Mouse (Mus musculus) heart, embryonic 14.5 days (tissue): ENCODE measurements around the gene Iqcn. TPM values are rescaled to one million over a fixed set of nuclear protein-coding genes. Genes with fewer than 3 reads are reported as not detected.
A peak's percentile ranks its signal among the peaks of the same experiment; 100 is the strongest.

Experiments
- ATAC-seq: fragments of 200-750 bp; cut with Nextera tagmentation; 2 replicates; pipeline ENCODE4 v1.8.0; 2017; ENCODE audit warnings: low read depth, moderate TSS enrichment; ENCODE audit not compliant: insufficient number of reproducible peaks, insufficient read depth, low FRiP score
- H3K27ac ChIP-seq, 2 experiments: fragments of 200-500 bp in 1 of 2; fragments of 300-500 bp in 1 of 2; sonication (generic) in 1 of 2; replicated peaks in 1 of 2; 2 replicates each; pipeline ENCODE4 v1.5.1; 2012 to 2014; ENCODE audit warnings: low read depth in 2 of 2, low read length in 2 of 2, control low read depth in 1 of 2, mild to moderate bottlenecking in 1 of 2, mixed read lengths in 1 of 2; ENCODE audit not compliant: control insufficient read depth in 1 of 2, insufficient read depth in 1 of 2
- H3K27me3 ChIP-seq: fragments of 300-500 bp; sonication (generic); 2 replicates; pipeline ENCODE4 v1.6.1; 2014; ENCODE audit warnings: mild to moderate bottlenecking, low read length, control low read depth; ENCODE audit not compliant: control insufficient read depth, insufficient read depth
- H3K36me3 ChIP-seq: fragments of 300-500 bp; sonication (generic); 2 replicates; pipeline ENCODE4 v1.6.1; 2014; ENCODE audit warnings: mild to moderate bottlenecking, control low read depth, low read length, mixed read lengths; ENCODE audit not compliant: control insufficient read depth, insufficient read depth
- H3K4me1 ChIP-seq, 2 experiments: fragments of 200-500 bp in 1 of 2; fragments of 300-500 bp in 1 of 2; sonication (generic) in 1 of 2; 2 replicates each; pipeline ENCODE4 v1.6.1; 2012 to 2014; ENCODE audit warnings: low read length in 2 of 2, control low read depth in 1 of 2, mixed read lengths in 1 of 2; ENCODE audit not compliant: control insufficient read depth in 2 of 2, insufficient read depth in 2 of 2
- H3K4me2 ChIP-seq: fragments of 300-500 bp; sonication (generic); 2 replicates; pipeline ENCODE4 v1.6.1; 2014; ENCODE audit warnings: mild to moderate bottlenecking, low read length
- H3K4me3 ChIP-seq, 2 experiments: fragments of 200-500 bp in 1 of 2; fragments of 300-500 bp in 1 of 2; sonication (generic) in 1 of 2; 2 replicates each; pipeline ENCODE4 v1.5.1; 2012 to 2014; ENCODE audit warnings: low read length in 2 of 2, mild to moderate bottlenecking in 2 of 2, control low read depth in 1 of 2, low read depth in 1 of 2, moderate library complexity in 1 of 2; ENCODE audit not compliant: control insufficient read depth in 1 of 2, insufficient read depth in 1 of 2
- H3K9ac ChIP-seq: fragments of 300-500 bp; sonication (generic); 2 replicates; pipeline ENCODE4 v1.6.1; 2014; ENCODE audit warnings: mild to moderate bottlenecking, low read length
- H3K9me3 ChIP-seq: fragments of 300-500 bp; sonication (generic); 2 replicates; pipeline ENCODE4 v1.6.1; 2016; ENCODE audit warnings: low read length, control low read depth; ENCODE audit not compliant: control insufficient read depth
- WGBS: fragments of 180-500 bp; shearing (Covaris S2); extraction: QIAGEN DNeasy Blood & Tissue Kit; methylation state at CpG from one replicate; pipeline ENCODE4 v1.1.7; 2014; 5-methylcytosine and 5-hydroxymethylcytosine counted together
- polyA plus RNA-seq: library from polyadenylated mRNA; unstranded; fragments of >200 nt; fragmentation: Nextera tagmentation; extraction: Ambion mirVana; gene quantifications from 2 replicates; pipeline ENCODE4 v1.2.1, GENCODE M21; 2014

The Iqcn gene
- polyA plus RNA-seq, 1 experiment from 2014 or later = not detected

DNA sequence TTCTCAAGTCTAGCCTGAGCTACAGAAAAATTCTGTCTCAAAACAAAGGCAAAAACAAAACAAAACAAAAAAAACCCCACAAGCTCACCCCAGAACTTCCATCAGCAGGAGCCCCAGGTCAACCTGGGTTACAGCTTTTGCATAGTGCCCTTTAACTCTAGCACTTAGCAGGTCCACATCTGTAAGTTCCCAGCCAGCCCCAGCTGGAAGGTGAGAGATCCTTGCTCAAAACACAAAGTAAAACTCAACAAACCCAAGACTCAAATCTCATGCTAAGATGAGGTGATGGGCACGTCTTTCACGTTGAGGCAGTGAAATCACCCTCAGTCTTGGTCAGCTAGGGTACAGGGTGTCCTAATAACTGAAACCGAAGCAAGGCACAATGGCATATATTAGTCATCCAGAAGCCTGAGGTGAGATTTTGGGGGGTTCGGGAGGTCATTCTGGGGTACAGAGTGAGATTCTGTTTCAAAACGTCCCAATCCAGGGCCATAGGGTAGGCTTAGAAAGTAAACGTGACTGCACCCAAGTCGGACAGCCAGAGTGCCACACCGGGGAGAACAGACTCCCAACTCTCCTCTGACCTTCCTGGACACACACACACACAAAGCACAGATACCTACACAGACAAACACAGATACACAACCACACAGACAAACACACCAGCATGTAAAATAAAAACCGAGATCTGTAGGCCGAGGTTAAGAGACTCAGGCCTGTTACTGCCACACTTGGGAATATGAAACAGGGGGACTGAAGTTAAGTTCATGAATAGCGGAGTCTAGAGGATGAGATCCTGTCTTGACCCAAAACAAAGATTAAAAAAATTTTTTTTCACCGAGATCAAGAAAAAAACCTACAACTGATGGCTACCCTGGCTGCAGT lies 5.6 kb upstream of the Iqcn start:
- ATAC-seq = no peak
- peaks cover 15% of the 10 kb centered on the region for H3K36me3 ChIP-seq
- peak overlapping the region; percentile 85 for H3K4me2 ChIP-seq
- no peaks in the 10 kb centered on the region for H3K27me3 ChIP-seq
- peak overlapping the region; percentile 75 to 77 for H3K4me3 ChIP-seq
- peak overlapping the region; percentile 99 to 100 for H3K27ac ChIP-seq
- peak overlapping the region; percentile 76 for H3K9ac ChIP-seq
- H3K4me1 ChIP-seq = peaks cover 34 to 51% of the 10 kb centered on the region in 2 experiments
- H3K9me3 ChIP-seq = no peaks in the 10 kb centered on the region
- WGBS = 65% methylated on average over 12 of the region's 12 CpGs

DNA sequence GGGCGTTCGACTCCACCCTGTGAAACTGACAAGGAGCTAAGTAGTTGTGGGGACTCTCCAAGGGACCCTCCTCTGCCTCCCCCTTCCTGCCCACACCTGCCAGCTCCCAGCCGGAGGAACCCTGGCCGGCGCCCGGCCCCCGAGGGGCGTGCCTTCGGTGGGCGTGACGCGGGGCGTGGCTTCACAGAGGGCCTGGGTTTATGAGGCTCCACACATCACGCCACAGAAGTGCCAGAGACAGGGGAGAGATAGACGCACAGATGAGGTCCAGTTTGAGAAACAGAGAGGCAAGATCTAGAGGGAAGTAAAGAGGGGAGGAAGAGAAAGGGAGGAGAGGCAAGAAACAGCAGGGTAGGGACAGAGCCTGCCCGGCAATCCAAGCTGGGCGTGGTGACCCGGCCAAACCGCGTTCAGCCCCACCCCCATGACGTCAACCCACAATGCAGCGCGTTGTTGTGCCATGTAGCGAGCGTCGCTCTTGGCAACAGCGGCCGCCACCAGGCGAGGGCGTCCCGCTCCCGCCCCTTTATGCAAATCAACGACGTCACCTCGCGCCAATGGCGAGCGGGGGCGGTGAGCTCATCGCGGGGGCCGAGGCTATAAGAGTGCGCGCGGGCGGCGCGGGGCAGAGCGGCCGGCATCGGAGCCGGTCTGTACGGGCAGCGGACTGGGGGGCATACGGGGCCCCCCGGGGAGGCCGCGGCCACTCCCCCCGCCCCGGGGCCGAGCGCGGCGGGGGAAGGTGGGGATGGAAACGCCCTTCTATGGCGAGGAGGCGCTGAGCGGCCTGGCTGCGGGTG lies 4.7 kb upstream of the Iqcn start, which contains the start of gene Jund:
Jund (plus strand) TSS at position 640 of the 800 bp plus-strand sequence.
- H3K27me3 ChIP-seq = no peaks in the 10 kb centered on the region
- peak within 1 kb of the TSS; percentile 99 to 100 for H3K27ac ChIP-seq
- peak within 1 kb of the TSS; percentile 85 for H3K4me2 ChIP-seq
- WGBS = under 1% methylated on average over 59 of the region's 69 CpGs
- H3K9me3 ChIP-seq = no peaks in the 10 kb centered on the region
- H3K36me3 ChIP-seq = peaks cover 24% of the 10 kb centered on the region
- H3K9ac ChIP-seq = peak within 1 kb of the TSS; percentile 98
- peaks cover 34 to 53% of the 10 kb centered on the region in 2 experiments for H3K4me1 ChIP-seq
- peak within 1 kb of the TSS; percentile 77 to 79 for H3K4me3 ChIP-seq
- ATAC-seq = peak; percentile 87

DNA sequence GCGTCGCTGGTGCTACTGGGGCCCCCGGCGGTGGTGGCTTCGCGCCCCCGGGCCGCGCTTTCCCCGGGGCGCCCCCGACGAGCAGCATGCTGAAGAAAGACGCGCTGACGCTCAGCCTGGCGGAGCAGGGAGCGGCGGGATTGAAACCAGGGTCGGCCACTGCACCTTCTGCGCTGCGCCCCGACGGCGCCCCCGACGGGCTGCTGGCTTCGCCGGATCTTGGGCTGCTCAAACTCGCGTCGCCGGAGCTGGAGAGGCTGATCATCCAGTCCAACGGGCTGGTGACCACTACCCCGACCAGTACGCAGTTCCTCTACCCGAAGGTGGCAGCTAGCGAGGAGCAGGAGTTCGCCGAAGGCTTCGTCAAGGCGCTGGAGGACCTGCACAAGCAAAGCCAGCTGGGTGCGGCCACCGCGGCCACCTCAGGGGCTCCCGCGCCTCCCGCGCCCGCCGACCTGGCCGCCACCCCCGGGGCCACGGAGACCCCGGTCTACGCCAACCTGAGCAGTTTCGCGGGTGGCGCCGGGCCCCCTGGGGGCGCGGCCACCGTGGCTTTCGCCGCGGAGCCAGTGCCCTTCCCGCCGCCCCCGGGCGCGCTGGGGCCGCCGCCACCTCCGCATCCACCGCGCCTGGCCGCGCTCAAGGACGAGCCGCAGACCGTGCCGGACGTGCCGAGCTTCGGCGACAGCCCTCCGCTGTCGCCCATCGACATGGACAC lies 4.0 kb upstream of the Iqcn start:
- Histone ChIP-seq H3K36me3 (peaks cover 24% of the 10 kb centered on the region), H3K9ac (peak overlapping the region; percentile 98), H3K9me3 (no peaks in the 10 kb centered on the region), H3K27ac (peak overlapping the region; percentile 97 to 100), H3K4me2 (peak overlapping the region; percentile 85), H3K27me3 (no peaks in the 10 kb centered on the region), H3K4me3 (peak overlapping the region; percentile 77 to 79), H3K4me1 (peaks cover 34 to 52% of the 10 kb centered on the region in 2 experiments)
- ATAC-seq = no peak; the same call in 1 of the 2 replicates
- 1% methylated on average over 86 of the region's 89 CpGs for WGBS

DNA sequence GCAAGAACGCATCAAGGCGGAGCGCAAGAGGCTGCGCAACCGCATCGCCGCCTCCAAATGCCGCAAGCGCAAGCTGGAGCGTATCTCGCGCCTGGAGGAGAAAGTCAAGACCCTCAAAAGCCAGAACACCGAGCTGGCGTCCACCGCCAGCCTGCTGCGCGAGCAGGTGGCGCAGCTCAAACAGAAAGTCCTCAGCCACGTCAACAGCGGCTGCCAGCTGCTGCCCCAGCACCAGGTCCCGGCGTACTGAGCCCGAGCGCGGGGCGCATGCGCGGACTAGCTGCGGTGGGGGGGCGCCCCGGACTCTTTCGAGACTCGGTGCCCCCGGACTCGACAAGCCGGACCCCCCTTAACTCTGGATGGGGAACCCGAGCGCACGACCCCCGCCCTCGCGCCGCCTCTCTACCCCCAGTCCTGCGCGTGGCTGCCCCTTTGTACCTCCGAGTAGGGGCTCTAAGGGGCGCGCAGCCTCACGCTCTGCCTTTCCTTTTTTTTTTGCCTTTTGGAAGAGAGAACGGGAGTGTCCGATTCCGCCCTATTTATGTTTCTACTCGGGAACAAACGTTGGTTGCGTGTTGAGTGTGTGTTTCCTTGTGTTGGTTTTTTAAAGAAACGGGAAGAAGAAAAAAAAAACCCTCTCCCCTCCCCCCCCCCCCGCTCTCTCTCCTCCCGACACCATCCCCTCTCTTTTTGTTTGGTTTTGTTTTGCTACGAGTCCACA lies 3.3 kb upstream of the Iqcn start:
- H3K27ac ChIP-seq = peak overlapping the region; percentile 97 to 100
- peaks cover 34 to 51% of the 10 kb centered on the region in 2 experiments for H3K4me1 ChIP-seq
- H3K9ac ChIP-seq = peak overlapping the region; percentile 98
- no peaks in the 10 kb centered on the region for H3K27me3 ChIP-seq
- peaks cover 24% of the 10 kb centered on the region for H3K36me3 ChIP-seq
- ATAC-seq = no peak
- peak overlapping the region; percentile 77 to 79 for H3K4me3 ChIP-seq
- H3K9me3 ChIP-seq = no peaks in the 10 kb centered on the region
- WGBS = under 1% methylated on average over 58 of the region's 59 CpGs
- H3K4me2 ChIP-seq = peak overlapping the region; percentile 85

DNA sequence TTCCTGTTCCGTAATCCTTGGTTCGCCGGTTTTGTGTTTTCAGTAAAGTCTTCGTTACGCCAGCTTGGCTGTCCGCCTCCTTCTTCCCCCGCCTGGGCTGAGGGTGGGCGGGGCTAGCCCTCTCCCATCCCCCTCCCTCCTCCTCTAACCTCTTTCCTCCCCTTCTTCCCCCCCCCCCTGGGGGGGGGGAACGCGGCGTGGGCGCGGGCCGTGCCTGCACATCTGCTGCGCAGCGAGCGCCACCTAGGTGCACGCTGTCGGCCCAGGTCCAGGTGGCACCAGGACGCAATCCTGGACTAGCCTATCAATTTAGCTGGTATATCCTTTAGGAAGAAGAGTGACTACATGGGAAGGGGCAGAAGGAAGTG lies 2.7 kb upstream of the Iqcn start:
- H3K4me3 ChIP-seq = peak overlapping the region; percentile 77 to 79
- ATAC-seq = peak; percentile 4; the same call in 1 of the 2 replicates
- peak overlapping the region; percentile 98 for H3K9ac ChIP-seq
- peak overlapping the region; percentile 97 to 100 for H3K27ac ChIP-seq
- H3K4me1 ChIP-seq = peaks cover 30 to 45% of the 10 kb centered on the region in 2 experiments
- H3K36me3 ChIP-seq = peaks cover 24% of the 10 kb centered on the region
- peak overlapping the region; percentile 85 for H3K4me2 ChIP-seq
- 1% methylated on average over 16 of the region's 20 CpGs for WGBS
- no peaks in the 10 kb centered on the region for H3K9me3 ChIP-seq
- H3K27me3 ChIP-seq = no peaks in the 10 kb centered on the region

DNA sequence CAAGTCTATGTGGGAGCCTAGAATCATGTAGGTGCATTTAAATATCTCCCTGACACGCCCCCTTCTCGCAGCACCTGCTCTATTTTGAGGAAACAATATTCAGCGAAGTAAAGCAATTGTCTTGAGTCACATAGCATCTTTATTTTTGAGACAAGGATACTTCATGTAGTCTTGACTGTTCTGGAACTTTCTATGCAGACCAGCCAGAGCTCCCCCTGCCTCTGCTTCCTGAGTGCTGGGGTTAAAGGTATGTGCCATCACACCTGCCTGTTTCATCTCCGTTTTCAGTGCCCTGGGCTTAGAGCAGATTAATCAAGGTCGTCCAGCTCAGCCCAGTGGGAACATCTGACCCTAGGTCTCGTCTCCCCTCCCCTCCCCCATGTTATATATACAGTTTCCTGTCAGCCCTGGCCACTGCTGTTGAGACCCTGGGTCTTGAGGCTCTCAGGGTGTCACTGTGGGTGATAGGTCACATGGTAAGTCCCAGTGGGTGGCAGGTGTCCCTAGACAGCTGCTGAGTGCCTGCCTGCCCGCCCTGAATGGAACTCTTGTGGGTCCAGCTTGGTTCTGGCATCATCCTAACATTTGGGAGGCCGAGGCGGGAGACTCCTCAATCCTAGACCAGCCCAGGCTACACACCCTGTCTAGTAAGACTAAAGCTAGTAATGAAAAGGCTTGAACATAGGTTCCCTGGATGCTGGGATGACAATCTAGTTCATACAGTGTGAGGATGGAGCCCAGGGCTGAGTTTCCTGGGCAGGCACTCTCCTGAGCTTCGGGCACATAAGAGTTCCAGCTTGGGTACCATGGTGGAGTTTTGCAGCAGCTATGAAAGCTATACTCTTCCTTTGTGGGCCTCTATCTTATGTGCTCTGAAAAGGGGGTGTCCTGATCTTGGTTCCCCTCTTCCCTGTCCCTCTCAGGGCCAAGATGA lies 1.9 kb upstream of the Iqcn start:
- peak overlapping the region; percentile 85 for H3K4me2 ChIP-seq
- peak overlapping the region; percentile 19 to 100; a peak in 3 of 4 replicates for H3K27ac ChIP-seq
- peak overlapping the region; percentile 98 for H3K9ac ChIP-seq
- no peak for ATAC-seq
- peak overlapping the region; percentile 77 to 79 for H3K4me3 ChIP-seq
- peaks cover 24% of the 10 kb centered on the region for H3K36me3 ChIP-seq
- no peaks in the 10 kb centered on the region for H3K27me3 ChIP-seq
- no peaks in the 10 kb centered on the region for H3K9me3 ChIP-seq
- WGBS = 47% methylated on average over 10 of the region's 10 CpGs
- peaks cover 23 to 37% of the 10 kb centered on the region in 2 experiments for H3K4me1 ChIP-seq
